Mouse (Mus musculus) liver, postnatal 0 days (tissue): Measurements from ENCODE around the gene Pdia5.

ENCODE experiments used
- CTCF ChIP-seq: sonication (generic); IDR thresholded peaks from 2 replicates; pipeline ENCODE4 v1.5.1; 2016; ENCODE audit warnings: antibody characterized with exemption, low read depth
- EP300 ChIP-seq: IDR thresholded peaks from 2 replicates; pipeline ENCODE4 v1.6.1; 2016; ENCODE audit warnings: antibody characterized with exemption, low read depth, mild to moderate bottlenecking

GRCm38 (mm10) chr16:35463708-35464107 lies 27.0 kb downstream of the Pdia5 start:
- no peak for TF ChIP-seq CTCF
- TF ChIP-seq EP300: no peak
